Mouse (Mus musculus): ENCODE data around the gene Eif4a3.
A peak's percentile ranks its signal among the peaks of the same experiment; 100 is the strongest.
"Not testable (repeated sequence)": the region's sequence is repeated elsewhere in the genome, so short reads cannot be mapped to it uniquely, and the experiment has no call there.

Eif4a3 gene

DNA sequence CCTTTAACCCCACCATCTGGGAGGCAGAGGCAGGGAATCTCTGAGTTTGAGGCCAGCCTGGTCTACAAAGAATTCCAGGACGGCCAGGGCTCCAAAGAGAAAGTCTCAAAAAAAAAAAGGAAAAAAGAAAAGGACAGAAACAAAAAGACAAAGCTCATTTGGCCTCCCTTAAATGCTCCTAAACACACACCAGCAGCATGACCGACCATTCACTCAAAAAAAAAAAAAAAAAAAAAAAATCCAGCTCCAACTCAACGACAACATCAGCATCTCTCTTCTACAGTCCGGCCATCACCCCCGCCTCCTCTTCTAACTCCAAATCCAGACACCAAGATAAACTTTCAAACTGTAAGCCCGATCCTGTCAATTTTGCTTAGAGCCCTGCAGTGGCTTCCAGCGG lies 972 bp downstream of the Eif4a3 start:
- DNase-seq (ENCODE audit: extremely low spot score): no peak

DNA sequence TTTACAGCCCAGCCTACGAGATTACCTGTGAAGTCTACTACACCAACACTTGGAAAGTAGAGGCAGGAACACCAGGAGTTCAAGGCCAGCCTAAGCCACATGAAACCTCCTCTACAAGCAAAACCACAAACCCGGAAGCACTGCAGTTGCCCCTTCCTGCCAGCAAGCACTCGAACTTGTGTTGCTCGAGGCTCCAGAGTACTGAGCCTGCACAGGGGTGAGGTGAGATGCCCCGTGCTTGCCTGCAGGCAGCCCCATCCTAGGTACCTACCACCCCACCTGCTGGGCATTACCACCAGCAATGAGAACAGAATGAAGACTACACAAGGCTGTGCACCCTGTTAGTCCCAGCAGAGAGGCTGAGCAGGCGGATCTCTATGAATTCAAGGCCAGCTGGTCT lies 1.9 kb downstream of the Eif4a3 start:
- DNase-seq (ENCODE audit: extremely low spot score): no peak

GRCm38 (mm10) chr11:119292861-119293260 lies 7.0 kb downstream of the Eif4a3 start:
- not testable (repeated sequence) for DNase-seq (ENCODE audit: extremely low spot score)

GRCm38 (mm10) chr11:119287207-119287992 lies 12.5 kb downstream of the Eif4a3 start:
- DNase-seq (ENCODE audit: extremely low spot score): no peak

DNA sequence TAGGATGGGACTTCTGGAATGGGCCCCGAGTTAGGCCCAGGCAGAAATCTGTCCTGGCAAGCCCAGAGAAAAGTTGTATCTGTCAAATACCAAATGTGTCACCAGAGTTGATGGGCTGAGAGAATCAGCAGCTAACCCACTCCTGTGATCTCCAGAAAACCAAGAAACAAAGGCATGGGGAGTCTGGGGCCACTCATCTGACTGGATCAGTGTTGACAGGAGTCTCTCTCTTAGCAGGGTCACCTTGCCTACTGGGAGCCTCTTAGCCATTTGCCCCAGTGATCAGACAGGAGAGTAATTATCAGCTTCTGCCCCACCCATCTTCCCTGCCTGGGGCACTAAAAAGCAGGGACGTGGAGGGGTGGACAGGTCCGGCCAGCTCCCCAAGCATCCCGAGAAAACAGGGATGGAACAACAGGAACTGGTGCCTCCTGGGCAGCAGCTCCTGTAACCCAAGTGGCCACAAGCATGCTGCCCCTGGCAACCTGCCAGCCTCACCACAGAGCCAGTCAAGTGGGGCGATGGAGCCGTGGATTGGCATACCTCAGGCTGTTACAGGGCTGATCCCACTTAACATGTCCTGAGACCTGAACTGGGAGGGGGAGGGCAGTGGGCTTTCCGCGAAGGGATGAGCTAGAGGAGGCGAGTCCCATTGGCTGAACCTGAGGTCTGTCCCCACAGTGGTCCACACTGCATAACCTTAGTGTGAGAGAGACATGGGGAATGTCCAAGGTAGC lies 13.9 kb downstream of the Eif4a3 start:
- DNase-seq (ENCODE audit: extremely low spot score): no peak

- DNase-seq (ENCODE audit: extremely low spot score): no peak
These were observed 18.9 kb downstream of the Eif4a3 start for GRCm38 (mm10) chr11:119281030-119281429.

DNA sequence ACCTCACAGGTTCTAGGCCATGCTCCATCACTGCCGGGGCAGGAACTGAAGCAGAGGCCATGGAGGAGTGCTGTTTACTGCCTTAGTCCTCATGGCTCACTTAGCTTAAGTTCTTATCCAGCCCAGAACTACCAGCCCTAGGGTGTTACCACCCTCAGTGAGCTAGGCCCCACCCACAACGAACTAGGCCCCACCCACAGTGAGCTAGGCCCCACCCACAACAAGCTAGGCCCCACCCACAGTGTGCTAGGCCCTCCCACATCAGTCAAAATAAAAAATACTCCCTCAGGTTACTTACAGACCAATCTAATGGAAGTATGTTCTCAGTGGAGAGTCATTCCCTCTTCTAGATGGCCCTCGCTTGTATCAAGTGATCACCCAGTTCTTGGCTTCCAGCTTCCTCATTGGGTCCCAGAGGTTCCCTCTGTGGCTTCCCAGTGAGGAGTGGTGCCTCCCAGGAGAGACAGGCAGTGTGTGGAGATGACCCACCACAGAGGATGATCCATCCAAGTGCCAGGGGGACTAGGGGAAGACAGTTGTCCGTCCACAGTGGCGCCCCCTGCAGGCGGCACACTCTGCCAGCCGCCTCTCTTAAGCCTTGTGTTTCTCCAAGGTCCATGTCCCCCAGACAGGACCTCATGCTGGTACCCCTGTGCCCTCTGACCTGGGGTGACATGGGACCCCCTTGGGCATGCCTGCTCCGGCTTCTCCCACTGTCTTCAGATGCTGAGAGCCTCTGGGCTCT lies 26.5 kb downstream of the Eif4a3 start:
- no peak for DNase-seq (ENCODE audit: extremely low spot score)

DNA sequence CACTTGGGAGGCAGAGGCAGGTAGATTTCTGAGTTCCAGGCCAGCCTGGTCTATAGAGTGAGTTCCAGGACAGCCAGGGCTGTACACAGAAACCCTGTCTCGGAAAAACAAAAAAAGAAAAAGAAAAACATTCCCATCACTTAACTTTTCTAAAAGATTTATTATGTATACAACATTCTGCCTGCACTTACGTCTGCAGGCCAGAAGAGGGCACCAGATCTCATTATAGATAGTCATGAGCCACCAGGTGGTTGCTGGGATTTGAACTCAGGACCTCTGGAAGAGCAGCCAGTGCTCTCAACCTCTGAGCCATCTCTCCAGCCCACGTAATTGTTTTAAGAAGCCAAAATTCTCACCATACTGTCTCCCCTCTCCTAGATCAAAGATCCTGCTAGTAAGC lies 27.4 kb downstream of the Eif4a3 start:
- DNase-seq (ENCODE audit: extremely low spot score): not testable (repeated sequence)

- DNase-seq (ENCODE audit: extremely low spot score): no peak
These were observed 31.2 kb downstream of the Eif4a3 start for GRCm38 (mm10) chr11:119268557-119269195.

- peak; percentile 91 for DNase-seq (ENCODE audit: extremely low spot score)
These were observed 31.9 kb downstream of the Eif4a3 start, which contains the start of gene Gaa for GRCm38 (mm10) chr11:119267768-119268556. Gene Gaa, plus strand, starts transcription at chr11:119267887.

DNA sequence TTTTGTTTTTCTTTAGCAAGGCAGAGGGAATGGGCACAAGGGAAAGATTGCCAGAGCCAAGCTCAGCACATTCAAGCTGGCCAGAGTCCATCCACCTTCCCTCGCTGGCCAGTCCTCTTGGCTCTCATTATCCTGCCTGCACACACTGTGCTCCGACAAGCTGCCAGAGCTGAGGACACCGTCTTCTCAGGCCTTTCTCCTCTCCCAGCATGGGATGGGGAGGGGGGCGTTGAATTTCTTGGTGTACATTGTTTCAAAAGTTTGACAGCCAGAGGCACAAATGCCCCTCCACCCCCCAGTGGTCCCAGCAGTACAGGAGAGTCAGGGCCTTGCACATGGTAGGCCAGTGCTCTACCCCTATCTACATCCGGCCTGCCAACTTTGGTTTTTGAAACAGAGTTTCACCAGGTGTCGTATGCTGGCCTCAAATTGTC lies 32.6 kb downstream of the Eif4a3 start:
- DNase-seq (ENCODE audit: extremely low spot score): no peak

- no peak for DNase-seq (ENCODE audit: extremely low spot score)
These were observed 34.1 kb downstream of the Eif4a3 start for GRCm38 (mm10) chr11:119265811-119266210.

DNA sequence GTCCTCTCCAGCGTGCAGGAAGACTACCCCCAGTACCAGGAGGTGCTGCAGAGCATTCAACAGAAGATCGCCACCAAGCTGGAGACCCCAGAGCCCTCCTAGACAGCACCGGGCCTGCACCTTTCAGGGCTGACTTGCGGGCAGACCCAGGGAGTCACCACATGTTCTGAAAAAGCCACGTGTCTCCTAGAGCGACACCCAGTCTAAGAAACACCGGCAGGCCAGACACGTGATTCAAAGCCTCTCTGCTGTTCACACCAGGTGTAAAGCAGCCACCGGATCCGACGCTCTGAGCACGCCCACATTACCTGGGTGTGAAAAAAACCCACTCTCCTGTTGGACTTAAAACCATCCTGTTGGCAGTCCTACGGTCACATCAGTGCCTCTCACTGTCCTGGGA lies 35.5 kb downstream of the Eif4a3 start:
- no peak for DNase-seq (ENCODE audit: extremely low spot score)

GRCm38 (mm10) chr11:119259977-119260376 lies 39.9 kb downstream of the Eif4a3 start:
- DNase-seq (ENCODE audit: extremely low spot score): no peak

GRCm38 (mm10) chr11:119258572-119259322 lies 41.1 kb downstream of the Eif4a3 start:
- peak; percentile 54 for DNase-seq (ENCODE audit: extremely low spot score)

DNA sequence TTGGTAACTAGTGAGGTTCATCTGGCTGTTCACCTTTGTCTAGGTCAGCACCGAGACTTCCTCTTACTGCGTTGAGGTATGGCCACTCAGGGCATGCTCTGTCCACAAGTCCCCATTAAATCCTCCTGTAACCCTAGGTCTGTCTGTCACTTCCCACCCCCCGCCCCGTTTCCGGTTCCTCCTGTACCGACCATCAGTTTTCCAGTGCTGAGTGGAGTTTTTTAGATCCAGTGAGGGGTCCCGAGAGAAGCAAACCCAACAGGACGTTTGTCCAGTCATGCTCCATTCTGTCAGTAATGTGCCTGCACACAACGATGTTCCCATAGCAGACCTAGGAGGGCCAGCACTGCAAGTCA lies 41.7 kb downstream of the Eif4a3 start:
- no peak for DNase-seq (ENCODE audit: extremely low spot score)

DNA sequence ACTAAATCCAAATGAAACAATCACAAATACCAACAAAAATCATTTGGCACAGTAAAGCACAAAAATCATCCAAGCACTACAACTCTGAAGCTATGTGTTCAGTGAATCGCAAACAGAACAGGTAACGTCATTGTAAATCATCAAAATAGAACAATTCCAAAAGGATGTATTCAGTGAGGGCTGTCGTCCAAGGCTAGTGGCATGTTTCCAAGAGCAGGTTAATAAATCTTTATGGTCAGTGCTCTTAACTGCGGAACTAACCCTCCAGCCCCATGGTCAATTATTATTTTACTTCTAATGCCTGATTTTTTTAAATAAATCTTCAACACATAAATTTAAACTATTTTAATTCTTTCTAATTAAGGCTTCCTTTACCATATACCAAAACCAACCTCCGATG lies 43.3 kb downstream of the Eif4a3 start:
- not testable (repeated sequence) for DNase-seq (ENCODE audit: extremely low spot score)

DNA sequence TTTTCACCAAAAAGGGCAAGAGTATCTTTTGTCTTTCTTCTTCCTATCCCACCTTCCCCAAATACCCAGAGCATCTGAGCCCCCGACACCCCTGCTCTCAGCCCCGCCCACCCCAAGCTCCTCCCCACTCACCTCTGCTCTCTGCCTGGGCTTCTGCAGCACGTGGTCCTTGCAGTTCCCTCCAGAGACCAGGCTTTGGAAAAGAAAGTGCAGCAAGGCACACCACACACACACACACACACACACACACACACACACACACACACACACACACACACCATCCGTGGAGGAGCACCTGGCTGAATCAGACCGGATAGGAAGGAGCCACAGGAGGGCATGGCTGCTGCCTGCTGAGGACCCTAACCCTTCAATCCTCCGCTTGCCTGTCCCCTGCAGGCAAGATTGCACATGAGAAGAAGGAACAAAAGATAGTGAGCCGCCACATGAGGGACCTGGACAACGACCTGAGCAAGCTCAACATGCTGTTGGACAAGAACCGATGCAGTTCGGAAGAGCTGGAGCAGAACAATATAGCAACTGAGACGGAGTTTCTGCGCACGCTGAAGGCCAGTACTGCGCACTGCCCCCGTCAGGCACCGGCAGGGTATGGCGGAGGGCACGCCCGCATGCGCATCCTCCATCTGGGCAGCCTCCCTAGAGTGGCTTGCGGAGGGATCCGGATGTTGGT lies 46.9 kb downstream of the Eif4a3 start:
- peak; percentile 78 for DNase-seq (ENCODE audit: extremely low spot score)

- no peak for DNase-seq (ENCODE audit: extremely low spot score)
These were observed 48.9 kb downstream of the Eif4a3 start for GRCm38 (mm10) chr11:119250998-119251397.

DNA sequence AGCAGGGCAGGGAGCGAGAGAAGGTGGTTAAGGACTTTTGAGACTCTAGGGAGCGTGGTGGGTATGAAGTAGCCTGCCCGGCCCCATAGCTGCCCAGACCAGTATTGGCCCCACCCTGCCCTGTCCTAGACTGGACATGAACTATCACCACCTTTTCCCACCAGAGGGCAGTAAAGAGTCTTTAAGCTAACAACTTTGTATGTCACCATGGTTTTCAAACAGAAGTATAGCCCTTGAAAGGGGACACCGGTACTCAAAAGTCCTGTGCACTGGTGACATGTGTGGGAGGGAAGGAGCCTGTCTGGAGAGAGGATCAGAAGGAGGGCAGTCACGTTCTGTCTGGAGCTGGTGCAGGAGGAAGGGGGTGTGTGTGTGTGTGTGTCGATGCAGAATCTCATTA lies 50.9 kb downstream of the Eif4a3 start:
- peak; percentile 80 for DNase-seq (ENCODE audit: extremely low spot score)

Measured in embryo, embryonic 9.5 days (tissue).